Mouse (Mus musculus) brown adipose tissue, adult 24 weeks (tissue): ENCODE measurements around the gene Spsb1. TPM values are rescaled to one million over a fixed set of nuclear protein-coding genes. Genes with fewer than 3 reads are reported as not detected.

Experiments used
- H3K27ac ChIP-seq: fragments of 200-500 bp; replicated peaks from 2 replicates; pipeline ENCODE4 v1.5.1; 2012; ENCODE audit warnings: low read depth, mild to moderate bottlenecking, low read length
- H3K4me1 ChIP-seq: fragments of 200-500 bp; 2 replicates; pipeline ENCODE4 v1.6.1; 2012; ENCODE audit warnings: low read length, mixed read lengths; ENCODE audit not compliant: control insufficient read depth, insufficient read depth, insufficient read length
- H3K4me3 ChIP-seq: fragments of 200-500 bp; 2 replicates; pipeline ENCODE4 v1.5.1; 2012; ENCODE audit warnings: low read depth, mild to moderate bottlenecking, low read length, moderate library complexity; ENCODE audit not compliant: insufficient read depth
- polyA plus RNA-seq: library from polyadenylated mRNA; stranded (reverse); fragments of >200 nt; gene quantifications from 2 replicates; pipeline ENCODE4 v1.2.4, GENCODE M21; 2012; ENCODE audit not compliant: missing spikeins, insufficient read depth, insufficient read length

Spsb1 gene
- polyA plus RNA-seq, 1 experiment, result 32.5 TPM

- H3K4me1 ChIP-seq, result peaks cover 5% of the 10 kb centered on the region; the same call in 1 of the 2 replicates
- H3K27ac ChIP-seq, result no peak overlapping the region
- H3K4me3 ChIP-seq, result no peak overlapping the region
Observed at GRCm38 (mm10) chr4:149879980-149880379, 74.9 kb downstream of the Spsb1 start.

- H3K4me3 ChIP-seq, result no peak overlapping the region
- H3K4me1 ChIP-seq, result peaks cover 5% of the 10 kb centered on the region; the same call in 1 of the 2 replicates
- no peak overlapping the region for H3K27ac ChIP-seq
Observed at GRCm38 (mm10) chr4:149878021-149878449, 76.8 kb downstream of the Spsb1 start.

GRCm38 (mm10) chr4:149877202-149877601 is 77.6 kb downstream of the Spsb1 start:
- Histone ChIP-seq H3K27ac (no peak overlapping the region), H3K4me3 (no peak overlapping the region), H3K4me1 (peaks cover 5% of the 10 kb centered on the region; the same call in 1 of the 2 replicates)

GRCm38 (mm10) chr4:149876761-149877160 is 78.1 kb downstream of the Spsb1 start:
- Histone ChIP-seq H3K27ac (no peak overlapping the region), H3K4me1 (peaks cover 5% of the 10 kb centered on the region; the same call in 1 of the 2 replicates), H3K4me3 (no peak overlapping the region)

- no peak overlapping the region for H3K4me3 ChIP-seq
- H3K4me1 ChIP-seq, result peaks cover 5% of the 10 kb centered on the region; the same call in 1 of the 2 replicates
- no peak overlapping the region for H3K27ac ChIP-seq
Observed at GRCm38 (mm10) chr4:149875986-149876501, 78.8 kb downstream of the Spsb1 start.

- Histone ChIP-seq H3K4me1 (peaks cover 5% of the 10 kb centered on the region; the same call in 1 of the 2 replicates), H3K4me3 (no peak overlapping the region), H3K27ac (no peak overlapping the region)
Observed at GRCm38 (mm10) chr4:149875296-149875695, 79.5 kb downstream of the Spsb1 start.

GRCm38 (mm10) chr4:149872236-149872635 is 82.6 kb downstream of the Spsb1 start:
- H3K4me1 ChIP-seq, result 0 out of 2 replicates have a peak, but pooled peaks cover 5% of the 10 kb centered on the region
- H3K27ac ChIP-seq, result no peak overlapping the region
- H3K4me3 ChIP-seq, result no peak overlapping the region

- Histone ChIP-seq H3K4me3 (no peak overlapping the region), H3K4me1 (0 out of 2 replicates have a peak, but pooled peaks cover 5% of the 10 kb centered on the region)
Observed at GRCm38 (mm10) chr4:149871582-149871981, 83.3 kb downstream of the Spsb1 start.

GRCm38 (mm10) chr4:149871014-149871413 is 83.8 kb downstream of the Spsb1 start:
- Histone ChIP-seq H3K27ac (no peak overlapping the region), H3K4me1 (0 out of 2 replicates have a peak, but pooled peaks cover 3% of the 10 kb centered on the region)

More at GRCm38 (mm10) chr4:149871582-149871981, 83.3 kb downstream of the Spsb1 start:
- H3K27ac ChIP-seq, result no peak overlapping the region

GRCm38 (mm10) chr4:149870412-149870811 is 84.4 kb downstream of the Spsb1 start:
- Histone ChIP-seq H3K4me1 (0 out of 2 replicates have a peak, but pooled peaks cover 2% of the 10 kb centered on the region), H3K4me3 (no peak overlapping the region), H3K27ac (no peak overlapping the region)

More at GRCm38 (mm10) chr4:149871014-149871413, 83.8 kb downstream of the Spsb1 start:
- no peak overlapping the region for H3K4me3 ChIP-seq

- Histone ChIP-seq H3K27ac (no peak overlapping the region), H3K4me1 (no peaks in the 10 kb centered on the region), H3K4me3 (no peak overlapping the region)
Observed at GRCm38 (mm10) chr4:149868725-149869124, 86.1 kb downstream of the Spsb1 start.

GRCm38 (mm10) chr4:149868009-149868408 is 86.8 kb downstream of the Spsb1 start:
- no peak overlapping the region for H3K27ac ChIP-seq
- no peak overlapping the region for H3K4me3 ChIP-seq

GRCm38 (mm10) chr4:149867351-149867750 is 87.5 kb downstream of the Spsb1 start:
- Histone ChIP-seq H3K4me1 (no peaks in the 10 kb centered on the region), H3K4me3 (no peak overlapping the region), H3K27ac (no peak overlapping the region)

More at GRCm38 (mm10) chr4:149868009-149868408, 86.8 kb downstream of the Spsb1 start:
- no peaks in the 10 kb centered on the region for H3K4me1 ChIP-seq

- Histone ChIP-seq H3K4me1 (no peaks in the 10 kb centered on the region), H3K27ac (no peak overlapping the region), H3K4me3 (no peak overlapping the region)
Observed at GRCm38 (mm10) chr4:149864395-149864794, 90.4 kb downstream of the Spsb1 start.

GRCm38 (mm10) chr4:149863522-149863921 is 91.3 kb downstream of the Spsb1 start:
- H3K4me3 ChIP-seq, result no peak overlapping the region
- H3K27ac ChIP-seq, result no peak overlapping the region
- no peaks in the 10 kb centered on the region for H3K4me1 ChIP-seq

- H3K4me1 ChIP-seq, result no peaks in the 10 kb centered on the region
- H3K4me3 ChIP-seq, result no peak overlapping the region
- no peak overlapping the region for H3K27ac ChIP-seq
Observed at GRCm38 (mm10) chr4:149860393-149860792, 94.5 kb downstream of the Spsb1 start.
